Mouse (Mus musculus): ENCODE results near the gene Trim13.

DNA sequence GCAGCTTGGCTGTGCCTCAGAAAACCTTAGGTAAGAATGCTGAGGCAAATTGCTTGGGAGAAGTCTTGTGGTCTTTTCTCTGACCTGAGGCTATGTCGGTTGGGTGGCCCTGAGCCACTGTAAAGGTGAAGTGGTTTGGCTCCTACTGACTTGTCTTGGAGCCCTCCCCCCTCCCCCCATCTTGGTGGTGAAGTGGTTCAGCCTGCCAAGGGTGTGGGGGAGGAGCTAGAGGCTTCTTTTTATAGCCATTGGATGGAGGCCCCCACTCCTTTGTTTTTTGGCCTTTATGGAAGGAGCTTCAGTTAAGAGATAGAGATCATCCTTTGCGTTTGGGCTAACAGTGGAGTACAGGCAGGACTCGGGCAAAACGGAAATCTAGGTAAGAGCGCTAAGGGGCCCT lies at the start of gene Trim13:
- no peak for TF ChIP-seq CTCF (IDR thresholded peaks at IDR 0.05; ENCODE audit: borderline replicate concordance, extremely low read depth, insufficient read depth, insufficient read length)
- TF ChIP-seq POLR2A (IDR thresholded peaks at IDR 0.05; ENCODE audit: borderline replicate concordance, extremely low read depth, insufficient read depth, insufficient read length, poor library complexity, severe bottlenecking) = no peak
